Mouse (Mus musculus) spleen, adult 12 weeks (tissue): ENCODE data around the gene Adipor2.

Experiments used
- DNase-seq: peaks from one replicate; pipeline ENCODE4 v3.0.0; 2022; ENCODE audit warnings: low spot score

Gene Adipor2

GRCm38 (mm10) chr6:119313096-119313495 is 104.4 kb downstream of the Adipor2 start:
- no peak for DNase-seq

- DNase-seq = no peak
Observed at GRCm38 (mm10) chr6:119312381-119312780, 105.1 kb downstream of the Adipor2 start.

GRCm38 (mm10) chr6:119310176-119310575 is 107.3 kb downstream of the Adipor2 start:
- no peak for DNase-seq

GRCm38 (mm10) chr6:119307867-119308413 is 109.6 kb downstream of the Adipor2 start:
- DNase-seq = no peak

- DNase-seq = no peak
Observed at GRCm38 (mm10) chr6:119303331-119303730, 114.2 kb downstream of the Adipor2 start.
